ENCODE assay signal across 8 mouse cellular contexts in genomic region chr12:44268728-44269302, GRCm38 (mm10). TPM values are rescaled to one million over a fixed set of nuclear protein-coding genes. Genes with fewer than 3 reads are reported as not detected.
DNase-seq lines count a peak whose midpoint lies in the region; ATAC-seq and TF ChIP-seq lines count a peak whose summit lies in the region.

No protein-coding gene starts in this region.

- TF ChIP-seq CTCF in MEL (IDR thresholded peaks at IDR 0.05 in 2 of 3, conservative IDR thresholded peaks at IDR 0.05 in 1 of 3; ENCODE audit: control insufficient read depth in 1 of 3, insufficient read depth in 1 of 3, low read depth in 2 of 3, low read length in 3 of 3, poor library complexity in 1 of 3, severe bottlenecking in 1 of 3): no peak
- no peak for TF ChIP-seq CTCF in cerebellum, adult 2 months (IDR thresholded peaks at IDR 0.05; ENCODE audit: borderline replicate concordance, insufficient read depth, low read depth, low read length)
- 0 out of 2 replicates have a peak, but pooled peaks have one; percentile 4 for TF ChIP-seq CTCF in lung, postnatal 0 days (IDR thresholded peaks at IDR 0.05)

- TF ChIP-seq RAD21 in MEL (IDR thresholded peaks at IDR 0.05; ENCODE audit: low read depth, low read length): no peak

- H3K4me2 ChIP-seq in lung, postnatal 0 days (replicated peaks; ENCODE audit: low read depth, low read length): peak overlapping the region; percentile 48

- H3K27ac ChIP-seq in MEL (ENCODE audit: control insufficient read depth, low read depth, low read length): peak overlapping the region; percentile 81
- H3K27ac ChIP-seq in cerebellum, adult 2 months (ENCODE audit: insufficient read depth, low read length): peak overlapping the region; percentile 89
- peak overlapping the region; percentile 96 for H3K27ac ChIP-seq in hindbrain, embryonic 10.5 days
- peak overlapping the region; percentile 98 for H3K27ac ChIP-seq in lung, postnatal 0 days (ENCODE audit: low read length)

- peaks cover 1% of the 10 kb centered on the region; the same call in 1 of the 2 replicates for H3K79me2 ChIP-seq in MEL (ENCODE audit: control insufficient read depth, insufficient read depth, low read length, poor library complexity)

- under 1% methylated on average over 38 of the region's 38 CpGs for WGBS in cerebellum, adult 2 months
- WGBS in hindbrain, embryonic 10.5 days: under 1% methylated on average over 36 of the region's 38 CpGs
- 2% methylated on average over 25 of the region's 38 CpGs for WGBS in lung, postnatal 0 days

- no peak for TF ChIP-seq EP300 in MEL (IDR thresholded peaks at IDR 0.05; ENCODE audit: low read depth in 1 of 2, low read length in 2 of 2)
- peak; percentile 33 for TF ChIP-seq EP300 in lung, postnatal 0 days (IDR thresholded peaks at IDR 0.05)

- H3K9ac ChIP-seq in MEL (ENCODE audit: control insufficient read depth, low read depth, low read length, poor library complexity, severe bottlenecking): peak overlapping the region; percentile 86
- peak overlapping the region; percentile 80 for H3K9ac ChIP-seq in lung, postnatal 0 days (replicated peaks; ENCODE audit: low read depth)

- peak; percentile 97 for DNase-seq in MEL (ENCODE audit: low read depth, low spot score)
- DNase-seq in cerebellum, adult 2 months: peak; percentile 99 to 100
- DNase-seq in forelimb bud, embryonic 11.5 days (ENCODE audit: low read depth, low spot score): peak; percentile 98
- DNase-seq in hindbrain, embryonic 10.5 days (ENCODE audit: low spot score): peak; percentile 100
- peak; percentile 99 for DNase-seq in layer of hippocampus, adult 9-11 months
- DNase-seq in lung, postnatal 0 days (ENCODE audit: low spot score): peak; percentile 97
- peak; percentile 99 for DNase-seq in ovary, postnatal 14 days (ENCODE audit: low spot score)
- peak; percentile 100 for DNase-seq in thymus, postnatal 14 days

- peak; percentile 65 to 68 for TF ChIP-seq POLR2A in MEL (IDR thresholded peaks at IDR 0.05; ENCODE audit: control insufficient read depth in 1 of 2, insufficient read depth in 1 of 2, low read depth in 1 of 2, low read length in 2 of 2, poor library complexity in 1 of 2)
- peak; percentile 96 for TF ChIP-seq POLR2A in cerebellum, adult 2 months (IDR thresholded peaks at IDR 0.05; ENCODE audit: borderline replicate concordance, insufficient read depth, low read length)

- H3K27me3 ChIP-seq in MEL (ENCODE audit: control insufficient read depth in 1 of 2, insufficient read depth in 2 of 2, low read length in 2 of 2): no peaks in the 10 kb centered on the region
- no peaks in the 10 kb centered on the region for H3K27me3 ChIP-seq in cerebellum, adult 2 months (ENCODE audit: control insufficient read depth, insufficient read depth, low read length)
- H3K27me3 ChIP-seq in hindbrain, embryonic 10.5 days (ENCODE audit: insufficient read depth, poor library complexity, severe bottlenecking): no peaks in the 10 kb centered on the region
- H3K27me3 ChIP-seq in lung, postnatal 0 days (replicated peaks; ENCODE audit: insufficient read depth, low read length): no peaks in the 10 kb centered on the region

- peak overlapping the region; percentile 78 to 96 for H3K4me3 ChIP-seq in MEL (ENCODE audit: control insufficient read depth in 1 of 2, insufficient read depth in 1 of 2, low read depth in 2 of 2, low read length in 2 of 2)
- peak overlapping the region; percentile 73 for H3K4me3 ChIP-seq in cerebellum, adult 2 months (replicated peaks; ENCODE audit: insufficient read depth, low read depth, low read length)
- H3K4me3 ChIP-seq in hindbrain, embryonic 10.5 days: peak overlapping the region; percentile 78
- H3K4me3 ChIP-seq in lung, postnatal 0 days (ENCODE audit: low read depth, low read length): peak overlapping the region; percentile 77

- peaks cover 0 to 6% of the 10 kb centered on the region in 2 experiments; a peak in 2 of 4 replicates for H3K36me3 ChIP-seq in MEL (ENCODE audit: control insufficient read depth in 1 of 2, insufficient read depth in 2 of 2, low read length in 2 of 2)
- H3K36me3 ChIP-seq in hindbrain, embryonic 10.5 days: no peaks in the 10 kb centered on the region
- no peaks in the 10 kb centered on the region for H3K36me3 ChIP-seq in lung, postnatal 0 days (ENCODE audit: insufficient read depth, low read length)

- no peaks in the 10 kb centered on the region for H3K9me3 ChIP-seq in MEL (replicated peaks; ENCODE audit: insufficient read depth, low read length)
- H3K9me3 ChIP-seq in hindbrain, embryonic 10.5 days: no peaks in the 10 kb centered on the region
- no peaks in the 10 kb centered on the region for H3K9me3 ChIP-seq in lung, postnatal 0 days (ENCODE audit: low read length)

- H3K4me1 ChIP-seq in MEL (ENCODE audit: control insufficient read depth in 1 of 2, insufficient read depth in 2 of 2, low read length in 2 of 2): peaks cover 0 to 3% of the 10 kb centered on the region in 2 experiments; a peak in 2 of 4 replicates
- H3K4me1 ChIP-seq in cerebellum, adult 2 months (ENCODE audit: control insufficient read depth, insufficient read depth, low read length): no peaks in the 10 kb centered on the region; the same call in 1 of the 2 replicates
- H3K4me1 ChIP-seq in hindbrain, embryonic 10.5 days (replicated peaks): peaks cover 11% of the 10 kb centered on the region
- H3K4me1 ChIP-seq in lung, postnatal 0 days (ENCODE audit: insufficient read depth, low read depth, low read length): no peaks in the 10 kb centered on the region

- peak; percentile 99 for ATAC-seq in lung, postnatal 0 days

TF ChIP-seq in MEL, 35 proteins besides CTCF, POLR2A, EP300 and RAD21:
- TF ChIP-seq MAZ (IDR thresholded peaks at IDR 0.05; ENCODE audit: low read depth, low read length) (peak; percentile 37; the same call in 1 of the 2 replicates), HCFC1 (IDR thresholded peaks at IDR 0.05; ENCODE audit: low read depth, low read length) (peak; percentile 75), NRF1 (IDR thresholded peaks at IDR 0.05; ENCODE audit: insufficient read depth, low read depth, low read length, poor library complexity, severe bottlenecking) (peak; percentile 54; the same call in 1 of the 2 replicates), GABPA (IDR thresholded peaks at IDR 0.05; ENCODE audit: low read depth, low read length) (no peak), POLR2AphosphoS2 (IDR thresholded peaks at IDR 0.05; ENCODE audit: low read length) (0 out of 2 replicates have a peak, but pooled peaks have one; percentile 57), ZMIZ1 (IDR thresholded peaks at IDR 0.05; ENCODE audit: low read depth, low read length) (peak; percentile 76; the same call in 1 of the 2 replicates), BHLHE40 (IDR thresholded peaks at IDR 0.05; ENCODE audit: borderline replicate concordance, low read depth, low read length) (0 out of 2 replicates have a peak, but pooled peaks have one; percentile 28), TCF12 (IDR thresholded peaks at IDR 0.05; ENCODE audit: low read depth, low read length) (no peak), MXI1 (IDR thresholded peaks at IDR 0.05; ENCODE audit: low read depth, low read length) (peak; percentile 68), E2F4 (IDR thresholded peaks at IDR 0.05; ENCODE audit: borderline replicate concordance, low read depth, low read length) (no peak), ETS1 (IDR thresholded peaks at IDR 0.05; ENCODE audit: low read depth, low read length) (peak; percentile 58), MAX (IDR thresholded peaks at IDR 0.05; ENCODE audit: low read length) (peak; percentile 37; the same call in 1 of the 2 replicates), USF1 (IDR thresholded peaks at IDR 0.05; ENCODE audit: low read depth, low read length) (no peak), SMC3 (IDR thresholded peaks at IDR 0.05; ENCODE audit: low read depth, low read length) (no peak), ZNF384 (IDR thresholded peaks at IDR 0.05; ENCODE audit: low read depth, low read length) (peak; percentile 35; the same call in 1 of the 2 replicates), TBP (IDR thresholded peaks at IDR 0.05; ENCODE audit: low read depth, low read length) (0 out of 2 replicates have a peak, but pooled peaks have one; percentile 30), NELFE (IDR thresholded peaks at IDR 0.05; ENCODE audit: low read depth, low read length) (peak; percentile 43), SIN3A (IDR thresholded peaks at IDR 0.05; ENCODE audit: low read length) (peak; percentile 66), ELF1 (IDR thresholded peaks at IDR 0.05; ENCODE audit: low read depth, low read length) (0 out of 2 replicates have a peak, but pooled peaks have one; percentile 28)

RNA-seq across cellular contexts. Expression of gene Pnpla8, which starts 47.6 kb away (rescaled TPM):
- 8.0 and 10.6 TPM in 2 replicates for total RNA-seq in MEL (2012; rRNA removed)
- polyA plus RNA-seq in MEL (2012; ENCODE audit: insufficient read depth in 1 of 2, insufficient read length in 2 of 2, low read depth in 1 of 2, low replicate concordance in 2 of 2, missing spikeins in 1 of 2): 10 to 100 TPM in 1 of 2 experiments, not detected in 1; 15.9 TPM
- polyA plus RNA-seq in cerebellum, adult 2 months (2012; rRNA removed): 64.3 and 67.4 TPM in 2 replicates
- polyA plus RNA-seq in hindbrain, embryonic 10.5 days (2016; fragmentation: Nextera tagmentation; extraction: Ambion mirVana): 46.0 and 53.0 TPM in 2 replicates
- polyA plus RNA-seq in lung, postnatal 0 days (2015; fragmentation: Nextera tagmentation; extraction: Ambion mirVana): 72.4 and 76.4 TPM in 2 replicates

RNA-seq across cellular contexts. Expression of gene Dnajb9, which starts 58.7 kb away (rescaled TPM):
- 1.5 and 1.7 TPM in 2 replicates for total RNA-seq in MEL (2012; rRNA removed)
- polyA plus RNA-seq in MEL (2012; ENCODE audit: insufficient read depth in 1 of 2, insufficient read length in 2 of 2, low read depth in 1 of 2, low replicate concordance in 2 of 2, missing spikeins in 1 of 2): 1 to 10 TPM in 1 of 2 experiments, not detected in 1; 3.1 TPM
- polyA plus RNA-seq in cerebellum, adult 2 months (2012; rRNA removed): 24.5 and 26.4 TPM in 2 replicates
- polyA plus RNA-seq in hindbrain, embryonic 10.5 days (2016; fragmentation: Nextera tagmentation; extraction: Ambion mirVana): 18.0 and 20.0 TPM in 2 replicates
- 39.0 and 45.3 TPM in 2 replicates for polyA plus RNA-seq in lung, postnatal 0 days (2015; fragmentation: Nextera tagmentation; extraction: Ambion mirVana)

RNA-seq across cellular contexts. Expression of gene Nrcam, which starts 59.9 kb away (rescaled TPM):
- not detected in 2 replicates for total RNA-seq in MEL (2012; rRNA removed)
- polyA plus RNA-seq in MEL (2012; ENCODE audit: insufficient read depth in 1 of 2, insufficient read length in 2 of 2, low read depth in 1 of 2, low replicate concordance in 2 of 2, missing spikeins in 1 of 2): not detected
- 88.0 and 95.2 TPM in 2 replicates for polyA plus RNA-seq in cerebellum, adult 2 months (2012; rRNA removed)
- polyA plus RNA-seq in hindbrain, embryonic 10.5 days (2016; fragmentation: Nextera tagmentation; extraction: Ambion mirVana): 24.2 and 46.9 TPM in 2 replicates
- polyA plus RNA-seq in lung, postnatal 0 days (2015; fragmentation: Nextera tagmentation; extraction: Ambion mirVana): 10.3 and 12.8 TPM in 2 replicates

Comparison
In these comparisons a context has a peak if more than half of its experiments do, and no peak if none do; other contexts are left out.
1. Peak in every context shown above with its lines: DNase-seq, ATAC-seq, H3K4me3 ChIP-seq and H3K27ac ChIP-seq.
2. RNA of gene Nrcam, which starts 59.9 kb away (polyA plus RNA-seq): 88.0 to 95.2 TPM in cerebellum, adult 2 months, 24.2 to 46.9 TPM in hindbrain, embryonic 10.5 days and 10.3 to 12.8 TPM in lung, postnatal 0 days; not detected in MEL; every median in the first group is over 10 times any median in the second.